Mouse (Mus musculus): ENCODE measurements around the gene Chst11. TPM values are rescaled to one million over a fixed set of nuclear protein-coding genes. Genes with fewer than 3 reads are reported as not detected.

The Chst11 gene
- polyA plus RNA-seq, 1 experiment from 2014 or later: 1.4 TPM

GRCm38 (mm10) chr10:83151362-83151761, 166.1 kb downstream of the Chst11 start:
- H3K9me3 ChIP-seq: no peaks in the 10 kb centered on the region
- no peak overlapping the region for H3K27ac ChIP-seq
- H3K36me3 ChIP-seq: no peaks in the 10 kb centered on the region
- no peak overlapping the region for H3K4me3 ChIP-seq
- 89% methylated on average over 6 of the region's 6 CpGs for WGBS
- DNase-seq (ENCODE audit: low spot score): no peak
- peaks cover 9% of the 10 kb centered on the region for H3K4me1 ChIP-seq (replicated peaks)
- H3K27me3 ChIP-seq (ENCODE audit: insufficient read depth, poor library complexity, severe bottlenecking): no peaks in the 10 kb centered on the region

GRCm38 (mm10) chr10:83151896-83152685, 166.8 kb downstream of the Chst11 start:
- H3K27ac ChIP-seq: no peak overlapping the region
- WGBS: 77% methylated on average over 16 of the region's 16 CpGs
- H3K36me3 ChIP-seq: no peaks in the 10 kb centered on the region
- no peak for DNase-seq (ENCODE audit: low spot score)
- no peak overlapping the region for H3K4me3 ChIP-seq
- no peaks in the 10 kb centered on the region for H3K27me3 ChIP-seq (ENCODE audit: insufficient read depth, poor library complexity, severe bottlenecking)
- H3K4me1 ChIP-seq (replicated peaks): 0 out of 2 replicates have a peak, but pooled peaks cover 7% of the 10 kb centered on the region
- no peaks in the 10 kb centered on the region for H3K9me3 ChIP-seq

- H3K27ac ChIP-seq: no peak overlapping the region
- WGBS: 95% methylated on average over 1 of the region's 1 CpGs
- H3K27me3 ChIP-seq (ENCODE audit: insufficient read depth, poor library complexity, severe bottlenecking): no peaks in the 10 kb centered on the region
- H3K36me3 ChIP-seq: no peaks in the 10 kb centered on the region
- no peak overlapping the region for H3K4me3 ChIP-seq
- peaks cover 11% of the 10 kb centered on the region; the same call in 1 of the 2 replicates for H3K4me1 ChIP-seq (replicated peaks)
- DNase-seq (ENCODE audit: low spot score): no peak
- H3K9me3 ChIP-seq: no peaks in the 10 kb centered on the region
These were observed 167.4 kb downstream of the Chst11 start for GRCm38 (mm10) chr10:83152723-83153122.

GRCm38 (mm10) chr10:83153374-83153773, 168.1 kb downstream of the Chst11 start:
- Histone ChIP-seq H3K27ac (no peak overlapping the region), H3K4me1 (replicated peaks) (peaks cover 11% of the 10 kb centered on the region; the same call in 1 of the 2 replicates), H3K27me3 (ENCODE audit: insufficient read depth, poor library complexity, severe bottlenecking) (no peaks in the 10 kb centered on the region), H3K9me3 (no peaks in the 10 kb centered on the region), H3K4me3 (no peak overlapping the region), H3K36me3 (no peaks in the 10 kb centered on the region)
- WGBS: 89% methylated on average over 5 of the region's 5 CpGs
- no peak for DNase-seq (ENCODE audit: low spot score)

- DNase-seq (ENCODE audit: low spot score): no peak
- H3K9me3 ChIP-seq: no peaks in the 10 kb centered on the region
- H3K27me3 ChIP-seq (ENCODE audit: insufficient read depth, poor library complexity, severe bottlenecking): no peaks in the 10 kb centered on the region
- peaks cover 11% of the 10 kb centered on the region; the same call in 1 of the 2 replicates for H3K4me1 ChIP-seq (replicated peaks)
- H3K4me3 ChIP-seq: no peak overlapping the region
- no peaks in the 10 kb centered on the region for H3K36me3 ChIP-seq
- 89% methylated on average over 9 of the region's 9 CpGs for WGBS
- H3K27ac ChIP-seq: no peak overlapping the region
These were observed 168.6 kb downstream of the Chst11 start for GRCm38 (mm10) chr10:83153887-83154286.

- Histone ChIP-seq H3K27me3 (ENCODE audit: insufficient read depth, poor library complexity, severe bottlenecking) (no peaks in the 10 kb centered on the region), H3K27ac (no peak overlapping the region), H3K9me3 (no peaks in the 10 kb centered on the region), H3K4me3 (no peak overlapping the region), H3K4me1 (replicated peaks) (peaks cover 18% of the 10 kb centered on the region), H3K36me3 (no peaks in the 10 kb centered on the region)
- 83% methylated on average over 5 of the region's 5 CpGs for WGBS
- DNase-seq (ENCODE audit: low spot score): no peak
These were observed 172.0 kb downstream of the Chst11 start for GRCm38 (mm10) chr10:83157289-83157688.

GRCm38 (mm10) chr10:83158322-83158721, 173.0 kb downstream of the Chst11 start:
- 78% methylated on average over 8 of the region's 8 CpGs for WGBS
- Histone ChIP-seq H3K4me3 (no peak overlapping the region), H3K27me3 (ENCODE audit: insufficient read depth, poor library complexity, severe bottlenecking) (no peaks in the 10 kb centered on the region), H3K36me3 (no peaks in the 10 kb centered on the region), H3K27ac (no peak overlapping the region), H3K9me3 (no peaks in the 10 kb centered on the region), H3K4me1 (replicated peaks) (peaks cover 24% of the 10 kb centered on the region)
- no peak for DNase-seq (ENCODE audit: low spot score)

- WGBS: 93% methylated on average over 8 of the region's 8 CpGs
- H3K27ac ChIP-seq: no peak overlapping the region
- no peaks in the 10 kb centered on the region for H3K36me3 ChIP-seq
- DNase-seq (ENCODE audit: low spot score): no peak
- no peaks in the 10 kb centered on the region for H3K27me3 ChIP-seq (ENCODE audit: insufficient read depth, poor library complexity, severe bottlenecking)
- H3K9me3 ChIP-seq: no peaks in the 10 kb centered on the region
- peaks cover 28% of the 10 kb centered on the region for H3K4me1 ChIP-seq (replicated peaks)
- no peak overlapping the region for H3K4me3 ChIP-seq
These were observed 173.9 kb downstream of the Chst11 start for GRCm38 (mm10) chr10:83159229-83159628.

GRCm38 (mm10) chr10:83161656-83162365, 176.5 kb downstream of the Chst11 start:
- whole genome bisulfite sequencing: 68% methylated on average over 10 of the region's 10 CpGs
- H3K4me3 ChIP-seq: no peak overlapping the region
- H3K27ac ChIP-seq: peak overlapping the region; percentile 50; the same call in 1 of the 2 replicates
- no peaks in the 10 kb centered on the region for H3K36me3 ChIP-seq
- H3K9me3 ChIP-seq: no peaks in the 10 kb centered on the region
- H3K4me1 ChIP-seq (replicated peaks): peaks cover 28% of the 10 kb centered on the region
- H3K27me3 ChIP-seq (ENCODE audit: insufficient read depth, poor library complexity, severe bottlenecking): no peaks in the 10 kb centered on the region
- DNase-seq (ENCODE audit: low spot score): no peak

- WGBS: 79% methylated on average over 6 of the region's 6 CpGs
- H3K27me3 ChIP-seq (ENCODE audit: insufficient read depth, poor library complexity, severe bottlenecking): no peaks in the 10 kb centered on the region
- H3K36me3 ChIP-seq: no peaks in the 10 kb centered on the region
- H3K4me3 ChIP-seq: no peak overlapping the region
- H3K9me3 ChIP-seq: no peaks in the 10 kb centered on the region
- H3K27ac ChIP-seq: no peak overlapping the region
- peaks cover 29% of the 10 kb centered on the region for H3K4me1 ChIP-seq (replicated peaks)
- DNase-seq (ENCODE audit: low spot score): no peak
These were observed 178.6 kb downstream of the Chst11 start for GRCm38 (mm10) chr10:83163946-83164345.

GRCm38 (mm10) chr10:83164901-83165435, 179.7 kb downstream of the Chst11 start:
- no peaks in the 10 kb centered on the region for H3K36me3 ChIP-seq
- H3K4me1 ChIP-seq (replicated peaks): peaks cover 37% of the 10 kb centered on the region
- H3K27me3 ChIP-seq (ENCODE audit: insufficient read depth, poor library complexity, severe bottlenecking): no peaks in the 10 kb centered on the region
- no peak overlapping the region for H3K27ac ChIP-seq
- H3K9me3 ChIP-seq: no peaks in the 10 kb centered on the region
- no peak for DNase-seq (ENCODE audit: low spot score)
- H3K4me3 ChIP-seq: no peak overlapping the region
- 87% methylated on average over 9 of the region's 9 CpGs for WGBS

GRCm38 (mm10) chr10:83165521-83166243, 180.4 kb downstream of the Chst11 start:
- H3K27ac ChIP-seq: no peak overlapping the region

More at GRCm38 (mm10) chr10:83165521-83166243, 180.4 kb downstream of the Chst11 start:
- Histone ChIP-seq H3K4me3 (no peak overlapping the region), H3K4me1 (replicated peaks) (peaks cover 37% of the 10 kb centered on the region), H3K9me3 (no peaks in the 10 kb centered on the region), H3K27me3 (ENCODE audit: insufficient read depth, poor library complexity, severe bottlenecking) (no peaks in the 10 kb centered on the region), H3K36me3 (no peaks in the 10 kb centered on the region)
- DNase-seq (ENCODE audit: low spot score): no peak
- 80% methylated on average over 11 of the region's 11 CpGs for WGBS
